21 mouse cellular contexts compared by ENCODE assay signal in the genomic region with DNA sequence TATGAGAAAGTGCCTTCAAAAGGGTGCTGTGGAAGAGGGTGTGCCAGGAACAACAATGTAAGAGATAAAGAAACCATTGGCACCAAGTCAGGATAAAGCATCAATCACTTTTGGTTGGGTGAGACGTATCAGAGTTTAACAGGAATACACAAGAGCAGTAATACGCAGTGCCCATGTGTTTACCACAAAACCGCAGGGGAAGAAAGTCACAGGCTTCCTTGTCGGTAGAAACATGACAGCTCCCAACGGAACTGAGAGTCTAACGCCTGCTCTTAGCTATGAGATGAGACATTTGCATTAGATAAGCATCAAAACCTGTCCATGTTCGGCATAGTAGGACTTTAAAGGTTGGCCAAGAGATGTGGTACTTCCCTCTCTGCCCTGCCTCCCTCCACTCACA. TPM values are rescaled to one million over a fixed set of nuclear protein-coding genes. Genes with fewer than 3 reads are reported as not detected.
DNase-seq lines count a peak whose midpoint lies in the region; ATAC-seq lines count a peak whose summit lies in the region.
"Had no signal": no experiment of that assay in that cellular context is flagged by ENCODE, and none has a peak within 500 bp of the region (broad histone marks: within the 10 kb centered on the region; RNA-seq: fewer than 3 reads in every experiment).

No protein-coding gene starts in this region.

- peak; percentile 29 for DNase-seq in CD4-positive, CD25-positive, alpha-beta regulatory T cell, adult 2 months (ENCODE audit: low read depth, low spot score)
- peak; percentile 34 for DNase-seq in naive thymus-derived CD4-positive, alpha-beta T cell, adult 2 months (ENCODE audit: low read depth)
- DNase-seq in thymus, postnatal 36 days: peak; percentile 9 to 13
- no peak for DNase-seq in embryo, embryonic 10 days (ENCODE audit: low spot score)
- no peak for DNase-seq in spleen, postnatal 4 days (ENCODE audit: low spot score in 2 of 2)
- no peak for DNase-seq in kidney, adult 9 months
- DNase-seq: adrenal gland, postnatal 25 days; cerebellum, adult 11 months; cerebellum, adult 9-11 months; embryo, embryonic 11 days; gastrocnemius, postnatal 10 days; heart, adult 11 months; kidney, postnatal 4 days; layer of hippocampus, adult 9-11 months; right cerebral cortex, postnatal 14 days; spleen, adult 18-20 months had no signal

- peak; percentile 76 for ATAC-seq in granulocyte monocyte progenitor cell, adult 5-6 weeks (replicated peaks; ENCODE audit: poor library complexity, severe bottlenecking)
- ATAC-seq: forebrain, embryonic 16.5 days; hindbrain, embryonic 16.5 days; intestine, postnatal 0 days had no signal

RNA-seq across cellular contexts. Expression of a gene that starts 46.1 kb away (rescaled TPM):
- not detected in 2 replicates for total RNA-seq in granulocyte monocyte progenitor cell, adult 5-6 weeks (2014; fragmentation: Nextera tagmentation)
- total RNA-seq in granulocyte monocyte progenitor cell, adult 5-6 weeks (2017): not detected in 2 replicates
- total RNA-seq: adrenal gland, postnatal 25 days; hematopoietic stem cell, adult 5-6 weeks had no signal

Comparison
In these comparisons a context has a peak if more than half of its experiments do, and no peak if none do; other contexts are left out.
1. DNase-seq: peak in CD4-positive, CD25-positive, alpha-beta regulatory T cell, adult 2 months (single experiment), naive thymus-derived CD4-positive, alpha-beta T cell, adult 2 months (single experiment) and thymus, postnatal 36 days (2 of 2); none in embryo, embryonic 10 days (single experiment), spleen, postnatal 4 days (0 of 2) and kidney, adult 9 months (single experiment).